Mouse (Mus musculus): ENCODE results near the gene Mylk2. TPM values are rescaled to one million over a fixed set of nuclear protein-coding genes. Genes with fewer than 3 reads are reported as not detected.

Mylk2 gene
- total and polyA plus RNA-seq, 2 experiments from 2014 or later: 0.29 TPM; not detected in 1

- H3K27me3 ChIP-seq (ENCODE audit: insufficient read depth, low read length): peaks cover 48% of the 10 kb centered on the region
- no peaks in the 10 kb centered on the region for H3K9me3 ChIP-seq (ENCODE audit: low read length)
- no peaks in the 10 kb centered on the region for H3K4me1 ChIP-seq (ENCODE audit: insufficient read depth)
- H3K9ac ChIP-seq: peak overlapping the region; percentile 36
- H3K36me3 ChIP-seq (ENCODE audit: insufficient read depth): no peaks in the 10 kb centered on the region
- ATAC-seq (peak; percentile 17; the same call in 1 of the 2 replicates), DNase-seq (no peak)
- no peak overlapping the region for H3K27ac ChIP-seq (ENCODE audit: low read depth, low read length)
- under 1% methylated on average over 59 of the region's 65 CpGs for WGBS
- H3K4me2 ChIP-seq (ENCODE audit: low read depth): peak overlapping the region; percentile 94
- peak overlapping the region; percentile 45 for H3K4me3 ChIP-seq (ENCODE audit: low read depth, low read length)
- no peak for TF ChIP-seq CTCF (IDR thresholded peaks at IDR 0.05; ENCODE audit: low read depth)
Measured at GRCm38 (mm10) chr2:152942898-152943515, 31.9 kb downstream of the Mylk2 start.

GRCm38 (mm10) chr2:152943568-152943967, 32.4 kb downstream of the Mylk2 start:
- ATAC-seq: peak; percentile 51; the same call in 1 of the 2 replicates
- peak; percentile 42 for TF ChIP-seq CTCF (IDR thresholded peaks at IDR 0.05; ENCODE audit: low read depth)
- peak; percentile 38 for DNase-seq

GRCm38 (mm10) chr2:152944013-152944412, 32.9 kb downstream of the Mylk2 start:
- Histone ChIP-seq H3K27ac (ENCODE audit: low read depth, low read length) (no peak overlapping the region), H3K4me2 (ENCODE audit: low read depth) (no peak overlapping the region), H3K4me1 (ENCODE audit: insufficient read depth) (no peaks in the 10 kb centered on the region), H3K36me3 (ENCODE audit: insufficient read depth) (no peaks in the 10 kb centered on the region), H3K9ac (no peak overlapping the region), H3K27me3 (ENCODE audit: insufficient read depth, low read length) (peaks cover 47% of the 10 kb centered on the region), H3K9me3 (ENCODE audit: low read length) (no peaks in the 10 kb centered on the region), H3K4me3 (ENCODE audit: low read depth, low read length) (no peak overlapping the region)
- TF ChIP-seq CTCF (IDR thresholded peaks at IDR 0.05; ENCODE audit: low read depth): no peak
- DNase-seq: no peak
- 52% methylated on average over 9 of the region's 9 CpGs for WGBS
- ATAC-seq: no peak

More at GRCm38 (mm10) chr2:152943568-152943967, 32.4 kb downstream of the Mylk2 start:
- no peaks in the 10 kb centered on the region for H3K4me1 ChIP-seq (ENCODE audit: insufficient read depth)
- peaks cover 48% of the 10 kb centered on the region for H3K27me3 ChIP-seq (ENCODE audit: insufficient read depth, low read length)
- no peak overlapping the region for H3K27ac ChIP-seq (ENCODE audit: low read depth, low read length)
- 5% methylated on average over 8 of the region's 8 CpGs for WGBS
- H3K4me2 ChIP-seq (ENCODE audit: low read depth): peak overlapping the region; percentile 94
- H3K36me3 ChIP-seq (ENCODE audit: insufficient read depth): no peaks in the 10 kb centered on the region
- H3K9ac ChIP-seq: peak overlapping the region; percentile 36
- peak overlapping the region; percentile 45 for H3K4me3 ChIP-seq (ENCODE audit: low read depth, low read length)
- no peaks in the 10 kb centered on the region for H3K9me3 ChIP-seq (ENCODE audit: low read length)

- DNase-seq: peak; percentile 65
- Histone ChIP-seq H3K36me3 (ENCODE audit: insufficient read depth) (no peaks in the 10 kb centered on the region), H3K9ac (no peak overlapping the region), H3K27me3 (ENCODE audit: insufficient read depth, low read length) (peaks cover 24% of the 10 kb centered on the region), H3K27ac (ENCODE audit: low read depth, low read length) (no peak overlapping the region), H3K4me3 (ENCODE audit: low read depth, low read length) (no peak overlapping the region), H3K9me3 (ENCODE audit: low read length) (no peaks in the 10 kb centered on the region), H3K4me2 (ENCODE audit: low read depth) (no peak overlapping the region), H3K4me1 (ENCODE audit: insufficient read depth) (peaks cover 4% of the 10 kb centered on the region; the same call in 1 of the 2 replicates)
- no peak for ATAC-seq
- 34% methylated on average over 7 of the region's 7 CpGs for WGBS
- TF ChIP-seq CTCF (IDR thresholded peaks at IDR 0.05; ENCODE audit: low read depth): no peak
Measured at GRCm38 (mm10) chr2:152947098-152947497, 35.9 kb downstream of the Mylk2 start.

- Histone ChIP-seq H3K27me3 (ENCODE audit: insufficient read depth, low read length) (peaks cover 11% of the 10 kb centered on the region), H3K9ac (no peak overlapping the region), H3K27ac (ENCODE audit: low read depth, low read length) (no peak overlapping the region), H3K9me3 (ENCODE audit: low read length) (no peaks in the 10 kb centered on the region), H3K4me1 (ENCODE audit: insufficient read depth) (peaks cover 7% of the 10 kb centered on the region; the same call in 1 of the 2 replicates), H3K36me3 (ENCODE audit: insufficient read depth) (no peaks in the 10 kb centered on the region), H3K4me3 (ENCODE audit: low read depth, low read length) (no peak overlapping the region), H3K4me2 (ENCODE audit: low read depth) (no peak overlapping the region)
- WGBS: 78% methylated on average over 5 of the region's 5 CpGs
- no peak for ATAC-seq
- no peak for TF ChIP-seq CTCF (IDR thresholded peaks at IDR 0.05; ENCODE audit: low read depth)
- DNase-seq: no peak
Measured at GRCm38 (mm10) chr2:152948438-152949020, 37.4 kb downstream of the Mylk2 start.

- peak overlapping the region; percentile 68 for H3K4me3 ChIP-seq (ENCODE audit: low read depth, low read length)
- WGBS: 37% methylated on average over 11 of the region's 11 CpGs
- TF ChIP-seq CTCF (IDR thresholded peaks at IDR 0.05; ENCODE audit: low read depth): no peak
- H3K9me3 ChIP-seq (ENCODE audit: low read length): no peaks in the 10 kb centered on the region
- no peaks in the 10 kb centered on the region for H3K36me3 ChIP-seq (ENCODE audit: insufficient read depth)
- DNase-seq: no peak
- peak overlapping the region; percentile 82 for H3K9ac ChIP-seq
- H3K27ac ChIP-seq (ENCODE audit: low read depth, low read length): no peak overlapping the region
- H3K4me2 ChIP-seq (ENCODE audit: low read depth): peak overlapping the region; percentile 82
- no peaks in the 10 kb centered on the region; the same call in 1 of the 2 replicates for H3K27me3 ChIP-seq (ENCODE audit: insufficient read depth, low read length)
- ATAC-seq: no peak
- peaks cover 7% of the 10 kb centered on the region; the same call in 1 of the 2 replicates for H3K4me1 ChIP-seq (ENCODE audit: insufficient read depth)
Measured at GRCm38 (mm10) chr2:152950358-152951064, 39.4 kb downstream of the Mylk2 start.
